Mouse (Mus musculus) embryonic facial prominence, embryonic 11.5 days (tissue): Measurements from ENCODE around the gene Tubg1. TPM values are rescaled to one million over a fixed set of nuclear protein-coding genes. Genes with fewer than 3 reads are reported as not detected.

Experiments
- ATAC-seq: fragments of 200-750 bp; cut with Nextera tagmentation; replicated peaks from 2 replicates; pipeline ENCODE4 v1.8.0; 2017; ENCODE audit warnings: low read depth; ENCODE audit not compliant: insufficient number of reproducible peaks, low FRiP score, low TSS enrichment
- DNase-seq: peaks from one replicate; pipeline ENCODE4 v3.0.0-alpha.2; 2015; ENCODE audit warnings: low spot score
- H3K27ac ChIP-seq: fragments of 300-500 bp; sonication (generic); replicated peaks from 2 replicates; pipeline ENCODE4 v1.5.1; 2014; ENCODE audit warnings: mild to moderate bottlenecking, low read depth, low read length, control low read depth
- H3K27me3 ChIP-seq: fragments of 300-500 bp; sonication (generic); 2 replicates; pipeline ENCODE4 v1.6.1; 2014; ENCODE audit warnings: mild to moderate bottlenecking, low read length, moderate library complexity, mixed read lengths; ENCODE audit not compliant: control insufficient read depth, insufficient read depth
- H3K36me3 ChIP-seq: fragments of 300-500 bp; sonication (generic); replicated peaks from 2 replicates; pipeline ENCODE4 v1.6.1; 2014; ENCODE audit warnings: low read depth, mild to moderate bottlenecking, low read length, moderate library complexity, mixed read lengths; ENCODE audit not compliant: control insufficient read depth, insufficient read depth
- H3K4me1 ChIP-seq: fragments of 300-500 bp; sonication (generic); 2 replicates; pipeline ENCODE4 v1.6.1; 2014; ENCODE audit warnings: low read length, mixed read lengths; ENCODE audit not compliant: control insufficient read depth, insufficient read depth
- H3K4me2 ChIP-seq: fragments of 300-500 bp; sonication (generic); 2 replicates; pipeline ENCODE4 v1.6.1; 2014; ENCODE audit warnings: low read depth, mild to moderate bottlenecking, control low read depth, low read length, moderate library complexity
- H3K4me3 ChIP-seq: fragments of 300-500 bp; sonication (generic); 2 replicates; pipeline ENCODE4 v1.5.1; 2014; ENCODE audit warnings: low read depth, low read length, control low read depth
- H3K9ac ChIP-seq: fragments of 300-500 bp; sonication (generic); replicated peaks from 2 replicates; pipeline ENCODE4 v1.6.1; 2014; ENCODE audit warnings: mild to moderate bottlenecking, control low read depth, low read length
- H3K9me3 ChIP-seq: fragments of 300-500 bp; sonication (generic); replicated peaks from 2 replicates; pipeline ENCODE4 v1.6.1; 2016; ENCODE audit warnings: mild to moderate bottlenecking, low read length, inconsistent platforms, mixed read lengths; ENCODE audit not compliant: control insufficient read depth
- WGBS: fragments of 180-500 bp; shearing (Covaris S2); extraction: QIAGEN DNeasy Blood & Tissue Kit; methylation state at CpG from one replicate; pipeline ENCODE4 v1.1.7; 2014; 5-methylcytosine and 5-hydroxymethylcytosine counted together
- polyA plus RNA-seq: library from polyadenylated mRNA; unstranded; fragments of >200 nt; fragmentation: Nextera tagmentation; extraction: Ambion mirVana; gene quantifications from 2 replicates; pipeline ENCODE4 v1.2.1, GENCODE M21; 2014

The Tubg1 gene
- polyA plus RNA-seq, 1 experiment from 2014 or later, result 91.6 TPM

DNA sequence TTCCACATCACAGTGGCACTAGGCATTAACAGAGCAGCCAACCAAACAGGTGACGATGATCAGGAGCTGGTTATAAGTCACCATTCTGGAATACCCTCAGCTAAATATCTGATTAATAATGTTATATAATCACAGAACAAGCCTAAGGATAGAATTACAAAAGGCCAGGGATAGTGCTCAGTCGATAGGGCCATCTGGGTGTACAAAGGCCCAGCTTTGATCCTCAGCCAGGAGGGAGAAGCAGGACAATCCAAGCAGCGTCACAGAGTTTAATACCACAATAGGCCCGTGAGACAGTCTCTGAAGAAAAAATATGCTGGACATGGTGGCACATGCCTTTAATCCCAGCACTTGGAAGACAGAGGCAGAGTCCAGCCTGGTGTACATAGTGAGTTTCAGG is 10.4 kb upstream of the Tubg1 start:
- no peak for DNase-seq
- Histone ChIP-seq H3K4me3 (no peak overlapping the region), H3K4me1 (no peaks in the 10 kb centered on the region), H3K9ac (no peak overlapping the region), H3K36me3 (no peaks in the 10 kb centered on the region), H3K27me3 (no peaks in the 10 kb centered on the region), H3K9me3 (no peaks in the 10 kb centered on the region), H3K4me2 (no peak overlapping the region), H3K27ac (no peak overlapping the region)
- WGBS, result 74% methylated on average over 4 of the region's 4 CpGs
- ATAC-seq, result no peak

GRCm38 (mm10) chr11:101110708-101111107 is 9.0 kb upstream of the Tubg1 start:
- Histone ChIP-seq H3K36me3 (no peaks in the 10 kb centered on the region), H3K4me1 (no peaks in the 10 kb centered on the region), H3K4me2 (no peak overlapping the region), H3K27ac (no peak overlapping the region), H3K9ac (no peak overlapping the region), H3K27me3 (no peaks in the 10 kb centered on the region), H3K9me3 (no peaks in the 10 kb centered on the region), H3K4me3 (no peak overlapping the region)
- no peak for ATAC-seq
- no peak for DNase-seq
- WGBS, result 69% methylated on average over 5 of the region's 5 CpGs

DNA sequence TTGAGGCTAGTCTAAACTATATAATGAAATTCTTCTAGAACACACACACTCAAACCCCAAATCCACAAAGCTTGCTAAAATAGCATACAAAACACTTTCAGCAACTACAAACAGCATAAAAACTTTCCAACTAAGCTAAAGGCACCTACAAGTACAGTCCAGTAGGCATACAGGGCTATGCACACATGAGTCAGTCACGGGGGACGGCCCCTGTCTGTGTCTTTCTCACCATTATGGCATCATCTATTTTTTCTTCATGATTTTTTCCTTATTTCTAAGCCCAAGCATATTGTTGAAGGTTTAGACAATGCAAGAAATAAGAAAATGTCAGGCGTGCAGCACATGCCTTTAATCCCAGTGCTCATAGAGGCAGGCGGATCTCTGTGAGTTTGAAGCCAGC is 8.6 kb upstream of the Tubg1 start:
- H3K4me3 ChIP-seq, result no peak overlapping the region
- no peaks in the 10 kb centered on the region for H3K36me3 ChIP-seq
- no peak overlapping the region for H3K27ac ChIP-seq
- H3K4me1 ChIP-seq, result no peaks in the 10 kb centered on the region
- 90% methylated on average over 4 of the region's 4 CpGs for WGBS
- no peaks in the 10 kb centered on the region for H3K27me3 ChIP-seq
- H3K9me3 ChIP-seq, result no peaks in the 10 kb centered on the region
- no peak for ATAC-seq
- DNase-seq, result no peak
- no peak overlapping the region for H3K4me2 ChIP-seq
- no peak overlapping the region for H3K9ac ChIP-seq

GRCm38 (mm10) chr11:101112186-101112585 is 7.6 kb upstream of the Tubg1 start:
- no peak overlapping the region for H3K9ac ChIP-seq
- DNase-seq, result no peak
- WGBS, result 93% methylated on average over 3 of the region's 3 CpGs

DNA sequence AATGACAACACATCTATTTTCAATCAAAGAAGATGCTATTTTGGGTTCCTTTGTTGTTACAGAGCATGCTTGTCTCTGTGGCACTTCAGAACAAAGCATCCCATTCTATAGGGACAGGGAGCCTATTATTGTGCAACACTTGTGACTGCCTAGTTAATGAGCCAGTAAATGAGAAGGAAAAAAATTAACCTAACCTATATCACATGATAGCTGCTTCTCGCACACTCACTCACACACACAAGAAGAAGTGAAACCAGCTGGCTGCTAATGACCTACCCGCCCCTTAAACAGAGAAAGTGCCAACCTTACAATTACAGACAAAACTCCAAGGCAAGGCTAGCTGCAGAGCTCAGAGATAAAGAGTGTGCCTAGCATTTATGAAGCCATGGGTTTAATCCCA is 4.2 kb upstream of the Tubg1 start:
- Histone ChIP-seq H3K9ac (no peak overlapping the region), H3K4me2 (no peak overlapping the region), H3K27me3 (no peaks in the 10 kb centered on the region), H3K4me1 (peaks cover 8% of the 10 kb centered on the region), H3K36me3 (no peaks in the 10 kb centered on the region), H3K4me3 (no peak overlapping the region), H3K9me3 (no peaks in the 10 kb centered on the region), H3K27ac (no peak overlapping the region)
- no peak for DNase-seq
- 68% methylated on average over 2 of the region's 2 CpGs for WGBS
- ATAC-seq, result no peak

More at GRCm38 (mm10) chr11:101112186-101112585, 7.6 kb upstream of the Tubg1 start:
- H3K27ac ChIP-seq, result no peak overlapping the region
- no peaks in the 10 kb centered on the region for H3K9me3 ChIP-seq
- H3K4me3 ChIP-seq, result no peak overlapping the region
- H3K4me1 ChIP-seq, result no peaks in the 10 kb centered on the region
- ATAC-seq, result no peak
- H3K4me2 ChIP-seq, result no peak overlapping the region
- no peaks in the 10 kb centered on the region for H3K36me3 ChIP-seq
- H3K27me3 ChIP-seq, result no peaks in the 10 kb centered on the region

GRCm38 (mm10) chr11:101118105-101118504 is 1.6 kb upstream of the Tubg1 start:
- no peaks in the 10 kb centered on the region; the same call in 1 of the 2 replicates for H3K36me3 ChIP-seq
- no peak for ATAC-seq

DNA sequence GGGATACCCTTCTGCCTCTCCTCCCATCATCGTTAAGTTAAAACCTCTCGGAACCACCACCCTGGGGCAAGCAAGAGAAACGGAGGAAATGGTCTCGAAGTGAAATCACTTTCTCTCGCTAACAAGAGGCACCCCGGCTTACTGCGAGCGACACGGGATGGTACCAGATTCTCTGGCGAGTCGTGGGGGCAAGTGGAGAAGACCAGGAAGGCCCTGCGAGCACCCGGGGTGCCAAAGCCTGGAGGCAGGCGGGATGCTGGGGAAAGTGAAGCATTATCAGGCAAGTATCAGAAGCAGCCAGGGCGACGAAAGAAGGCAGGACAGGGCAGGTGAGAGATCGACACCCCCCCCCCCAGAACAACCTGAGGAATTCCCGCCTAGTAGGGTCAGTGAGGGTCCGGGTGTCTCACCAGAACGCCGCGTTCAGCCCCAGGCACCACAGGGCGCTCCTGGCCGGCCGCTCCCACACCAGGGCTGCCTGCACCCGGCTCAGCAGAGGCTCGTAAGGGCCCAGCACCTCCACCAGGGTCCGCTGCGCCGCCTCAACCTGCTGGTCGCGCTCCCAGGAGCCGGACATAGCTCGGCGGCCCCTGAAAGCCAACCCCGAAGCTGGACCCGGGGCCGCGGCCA is 492 bp upstream of the Tubg1 start:
- no peaks in the 10 kb centered on the region for H3K9me3 ChIP-seq
- H3K4me3 ChIP-seq, result peak overlapping the region; percentile 73
- ATAC-seq (peak; percentile 74), DNase-seq (no peak)
- no peaks in the 10 kb centered on the region for H3K27me3 ChIP-seq
- H3K27ac ChIP-seq, result peak overlapping the region; percentile 1
- peak overlapping the region; percentile 82 for H3K9ac ChIP-seq
- H3K4me2 ChIP-seq, result peak overlapping the region; percentile 88
- under 1% methylated on average over 38 of the region's 39 CpGs for WGBS
- no peaks in the 10 kb centered on the region; the same call in 1 of the 2 replicates for H3K36me3 ChIP-seq
- peaks cover 10% of the 10 kb centered on the region for H3K4me1 ChIP-seq

More at GRCm38 (mm10) chr11:101118105-101118504, 1.6 kb upstream of the Tubg1 start:
- no peaks in the 10 kb centered on the region for H3K9me3 ChIP-seq
- DNase-seq, result no peak
- H3K4me1 ChIP-seq, result peaks cover 10% of the 10 kb centered on the region
- no peaks in the 10 kb centered on the region for H3K27me3 ChIP-seq
- 31% methylated on average over 4 of the region's 4 CpGs for WGBS
- no peak overlapping the region for H3K27ac ChIP-seq
- H3K9ac ChIP-seq, result peak overlapping the region; percentile 82; the same call in 1 of the 2 replicates
- H3K4me3 ChIP-seq, result peak overlapping the region; percentile 73; the same call in 1 of the 2 replicates
- H3K4me2 ChIP-seq, result peak overlapping the region; percentile 88

- DNase-seq, result no peak
- Histone ChIP-seq H3K4me1 (peaks cover 10% of the 10 kb centered on the region), H3K9ac (peak overlapping the region; percentile 86), H3K4me2 (peak overlapping the region; percentile 92), H3K9me3 (no peaks in the 10 kb centered on the region), H3K27me3 (no peaks in the 10 kb centered on the region), H3K36me3 (no peaks in the 10 kb centered on the region; the same call in 1 of the 2 replicates), H3K27ac (peak overlapping the region; percentile 87), H3K4me3 (peak overlapping the region; percentile 73)
- 25% methylated on average over 19 of the region's 19 CpGs for WGBS
- no peak for ATAC-seq
Observed at GRCm38 (mm10) chr11:101120545-101121188, 929 bp downstream of the Tubg1 start.
